Mouse (Mus musculus) midbrain, embryonic 15.5 days (tissue): ENCODE results near the gene Akap9. TPM values are rescaled to one million over a fixed set of nuclear protein-coding genes. Genes with fewer than 3 reads are reported as not detected.
"Not testable (repeated sequence)": the region's sequence is repeated elsewhere in the genome, so short reads cannot be mapped to it uniquely, and the experiment has no call there.

Experiments used
- ATAC-seq: fragments of 200-750 bp; cut with Nextera tagmentation; replicated peaks from 2 replicates; pipeline ENCODE4 v1.8.0; 2017; ENCODE audit warnings: moderate TSS enrichment
- H3K27ac ChIP-seq: fragments of 300-500 bp; sonication (generic); 2 replicates; pipeline ENCODE4 v1.5.1; 2015; ENCODE audit warnings: mild to moderate bottlenecking, inconsistent platforms
- H3K27me3 ChIP-seq: fragments of 300-500 bp; sonication (generic); replicated peaks from 2 replicates; pipeline ENCODE4 v1.6.1; 2015; ENCODE audit warnings: inconsistent platforms
- H3K36me3 ChIP-seq: fragments of 300-500 bp; sonication (generic); replicated peaks from 2 replicates; pipeline ENCODE4 v1.6.1; 2015; ENCODE audit warnings: inconsistent platforms
- H3K4me1 ChIP-seq: fragments of 300-500 bp; sonication (generic); 2 replicates; pipeline ENCODE4 v1.6.1; 2015; ENCODE audit warnings: inconsistent platforms
- H3K4me2 ChIP-seq: fragments of 300-500 bp; sonication (generic); 2 replicates; pipeline ENCODE4 v1.6.1; 2015; ENCODE audit warnings: inconsistent platforms, mild to moderate bottlenecking, moderate library complexity
- H3K4me3 ChIP-seq: fragments of 300-500 bp; sonication (generic); 2 replicates; pipeline ENCODE4 v1.5.1; 2015; ENCODE audit warnings: mild to moderate bottlenecking, inconsistent platforms
- H3K9ac ChIP-seq: fragments of 300-500 bp; sonication (generic); 2 replicates; pipeline ENCODE4 v1.6.1; 2015; ENCODE audit warnings: mild to moderate bottlenecking, inconsistent platforms
- H3K9me3 ChIP-seq: fragments of 300-500 bp; sonication (generic); 2 replicates; pipeline ENCODE4 v1.6.1; 2016; ENCODE audit warnings: inconsistent platforms
- WGBS: fragments of 180-500 bp; shearing (Covaris S2); methylation state at CpG from one replicate; pipeline ENCODE4 v1.1.7; 2015; ENCODE audit warnings: mixed read lengths; 5-methylcytosine and 5-hydroxymethylcytosine counted together
- polyA plus RNA-seq: library from polyadenylated mRNA; unstranded; fragments of >200 nt; fragmentation: Nextera tagmentation; extraction: Ambion mirVana; gene quantifications from 2 replicates; pipeline ENCODE4 v1.2.1, GENCODE M21; 2015

Akap9 gene
- polyA plus RNA-seq, 1 experiment from 2014 or later = 434 TPM

GRCm38 (mm10) chr5:3935266-3935665, 7.4 kb downstream of the Akap9 start:
- Histone ChIP-seq H3K4me1 (peaks cover 33% of the 10 kb centered on the region), H3K27me3 (no peaks in the 10 kb centered on the region), H3K4me3 (no peak overlapping the region), H3K4me2 (no peak overlapping the region), H3K27ac (no peak overlapping the region), H3K9ac (no peak overlapping the region), H3K9me3 (no peaks in the 10 kb centered on the region), H3K36me3 (0 out of 2 replicates have a peak, but pooled peaks cover 4% of the 10 kb centered on the region)
- ATAC-seq = no peak
- 94% methylated on average over 5 of the region's 5 CpGs for WGBS

GRCm38 (mm10) chr5:3935778-3936554, 8.1 kb downstream of the Akap9 start:
- Histone ChIP-seq H3K9ac (no peak overlapping the region), H3K36me3 (0 out of 2 replicates have a peak, but pooled peaks cover 4% of the 10 kb centered on the region), H3K4me3 (no peak overlapping the region), H3K9me3 (no peaks in the 10 kb centered on the region), H3K4me1 (peaks cover 26% of the 10 kb centered on the region), H3K27me3 (no peaks in the 10 kb centered on the region), H3K27ac (no peak overlapping the region), H3K4me2 (no peak overlapping the region)
- WGBS = 90% methylated on average over 8 of the region's 8 CpGs
- ATAC-seq = no peak

- H3K9ac ChIP-seq = no peak overlapping the region
- H3K4me1 ChIP-seq = 0 out of 2 replicates have a peak, but pooled peaks cover 9% of the 10 kb centered on the region
- no peak overlapping the region for H3K4me3 ChIP-seq
- H3K27ac ChIP-seq = no peak overlapping the region
- WGBS = over 99% methylated on average over 3 of the region's 3 CpGs
- no peaks in the 10 kb centered on the region for H3K27me3 ChIP-seq
- ATAC-seq = no peak
- H3K36me3 ChIP-seq = 0 out of 2 replicates have a peak, but pooled peaks cover 4% of the 10 kb centered on the region
- H3K4me2 ChIP-seq = no peak overlapping the region
- H3K9me3 ChIP-seq = no peaks in the 10 kb centered on the region
Measured at GRCm38 (mm10) chr5:3938905-3939304, 11.1 kb downstream of the Akap9 start.

GRCm38 (mm10) chr5:3939335-3939734, 11.5 kb downstream of the Akap9 start:
- 0 out of 2 replicates have a peak, but pooled peaks cover 4% of the 10 kb centered on the region for H3K36me3 ChIP-seq
- no peak overlapping the region for H3K4me2 ChIP-seq
- H3K27ac ChIP-seq = no peak overlapping the region
- no peak for ATAC-seq
- H3K9ac ChIP-seq = no peak overlapping the region
- no peaks in the 10 kb centered on the region for H3K27me3 ChIP-seq
- H3K9me3 ChIP-seq = no peaks in the 10 kb centered on the region
- WGBS = 98% methylated on average over 5 of the region's 5 CpGs
- H3K4me3 ChIP-seq = no peak overlapping the region
- 0 out of 2 replicates have a peak, but pooled peaks cover 9% of the 10 kb centered on the region for H3K4me1 ChIP-seq

GRCm38 (mm10) chr5:3941240-3941639, 13.4 kb downstream of the Akap9 start:
- no peaks in the 10 kb centered on the region for H3K9me3 ChIP-seq
- 0 out of 2 replicates have a peak, but pooled peaks cover 4% of the 10 kb centered on the region for H3K36me3 ChIP-seq
- H3K4me3 ChIP-seq = no peak overlapping the region
- H3K4me1 ChIP-seq = 0 out of 2 replicates have a peak, but pooled peaks cover 7% of the 10 kb centered on the region
- no peak overlapping the region for H3K9ac ChIP-seq
- no peak overlapping the region for H3K4me2 ChIP-seq
- 100% methylated on average over 2 of the region's 2 CpGs for WGBS
- no peaks in the 10 kb centered on the region for H3K27me3 ChIP-seq
- ATAC-seq = no peak
- no peak overlapping the region for H3K27ac ChIP-seq

- not testable (repeated sequence) for H3K27me3 ChIP-seq, H3K9ac ChIP-seq, ATAC-seq, H3K4me3 ChIP-seq, H3K4me1 ChIP-seq, H3K36me3 ChIP-seq, H3K27ac ChIP-seq, H3K4me2 ChIP-seq, H3K9me3 ChIP-seq
- WGBS = 58% methylated on average over 4 of the region's 4 CpGs
Measured at GRCm38 (mm10) chr5:3943169-3943568, 15.3 kb downstream of the Akap9 start.

- Histone ChIP-seq H3K4me3 (no peak overlapping the region), H3K36me3 (peaks cover 64% of the 10 kb centered on the region), H3K27ac (no peak overlapping the region), H3K4me2 (no peak overlapping the region), H3K9me3 (no peaks in the 10 kb centered on the region), H3K4me1 (no peaks in the 10 kb centered on the region), H3K27me3 (no peaks in the 10 kb centered on the region), H3K9ac (no peak overlapping the region)
- ATAC-seq = no peak
- WGBS = 92% methylated on average over 6 of the region's 6 CpGs
Measured at GRCm38 (mm10) chr5:3952498-3952897, 24.6 kb downstream of the Akap9 start.

GRCm38 (mm10) chr5:3954541-3954940, 26.7 kb downstream of the Akap9 start:
- no peak overlapping the region for H3K4me3 ChIP-seq
- WGBS = 88% methylated on average over 1 of the region's 1 CpGs
- ATAC-seq = no peak

GRCm38 (mm10) chr5:3961286-3961685, 33.4 kb downstream of the Akap9 start:
- Histone ChIP-seq H3K4me1 (no peaks in the 10 kb centered on the region), H3K4me3 (no peak overlapping the region), H3K4me2 (no peak overlapping the region), H3K27me3 (no peaks in the 10 kb centered on the region), H3K36me3 (peaks cover 59% of the 10 kb centered on the region), H3K9me3 (no peaks in the 10 kb centered on the region), H3K9ac (no peak overlapping the region), H3K27ac (no peak overlapping the region)
- ATAC-seq = no peak
- WGBS = 95% methylated on average over 7 of the region's 7 CpGs

More at GRCm38 (mm10) chr5:3954541-3954940, 26.7 kb downstream of the Akap9 start:
- Histone ChIP-seq H3K9me3 (no peaks in the 10 kb centered on the region), H3K27ac (no peak overlapping the region), H3K36me3 (peaks cover 63% of the 10 kb centered on the region), H3K27me3 (no peaks in the 10 kb centered on the region), H3K9ac (no peak overlapping the region), H3K4me2 (no peak overlapping the region), H3K4me1 (no peaks in the 10 kb centered on the region)

- H3K27ac ChIP-seq = no peak overlapping the region
- peaks cover 52% of the 10 kb centered on the region for H3K36me3 ChIP-seq
- H3K4me2 ChIP-seq = no peak overlapping the region
- ATAC-seq = no peak
- H3K9ac ChIP-seq = no peak overlapping the region
- H3K9me3 ChIP-seq = no peaks in the 10 kb centered on the region
- H3K4me3 ChIP-seq = no peak overlapping the region
- no peaks in the 10 kb centered on the region for H3K4me1 ChIP-seq
- WGBS = 93% methylated on average over 9 of the region's 9 CpGs
- no peaks in the 10 kb centered on the region for H3K27me3 ChIP-seq
Measured at GRCm38 (mm10) chr5:3968415-3968814, 40.6 kb downstream of the Akap9 start.

GRCm38 (mm10) chr5:3969114-3969513, 41.3 kb downstream of the Akap9 start:
- no peak for ATAC-seq
- H3K9me3 ChIP-seq = no peaks in the 10 kb centered on the region
- no peak overlapping the region for H3K9ac ChIP-seq
- H3K4me2 ChIP-seq = no peak overlapping the region
- H3K27ac ChIP-seq = no peak overlapping the region
- WGBS = 93% methylated on average over 6 of the region's 6 CpGs
- H3K4me3 ChIP-seq = no peak overlapping the region
- peaks cover 55% of the 10 kb centered on the region for H3K36me3 ChIP-seq
- no peaks in the 10 kb centered on the region for H3K4me1 ChIP-seq
- no peaks in the 10 kb centered on the region for H3K27me3 ChIP-seq

- Histone ChIP-seq H3K4me1 (no peaks in the 10 kb centered on the region), H3K36me3 (peaks cover 59% of the 10 kb centered on the region), H3K4me2 (no peak overlapping the region), H3K27me3 (no peaks in the 10 kb centered on the region), H3K9ac (no peak overlapping the region), H3K27ac (no peak overlapping the region), H3K9me3 (no peaks in the 10 kb centered on the region), H3K4me3 (no peak overlapping the region)
- WGBS = 93% methylated on average over 2 of the region's 2 CpGs
- no peak for ATAC-seq
Measured at GRCm38 (mm10) chr5:3970936-3971335, 43.1 kb downstream of the Akap9 start.

GRCm38 (mm10) chr5:3973764-3974163, 45.9 kb downstream of the Akap9 start:
- 87% methylated on average over 5 of the region's 5 CpGs for WGBS
- Histone ChIP-seq H3K4me3 (no peak overlapping the region), H3K9ac (no peak overlapping the region), H3K27ac (no peak overlapping the region), H3K9me3 (no peaks in the 10 kb centered on the region), H3K4me1 (no peaks in the 10 kb centered on the region), H3K27me3 (no peaks in the 10 kb centered on the region), H3K4me2 (no peak overlapping the region), H3K36me3 (peaks cover 62% of the 10 kb centered on the region)
- no peak for ATAC-seq
